Mouse (Mus musculus): ENCODE measurements around the gene Pde12. TPM values are rescaled to one million over a fixed set of nuclear protein-coding genes. Genes with fewer than 3 reads are reported as not detected.

The Pde12 gene
- polyA plus RNA-seq, 1 experiment from 2014 or later = 12.4 TPM

- Histone ChIP-seq H3K36me3 (replicated peaks; ENCODE audit: control insufficient read depth, insufficient read depth, low read depth, low read length) (peaks cover 3% of the 10 kb centered on the region; the same call in 1 of the 2 replicates), H3K4me2 (ENCODE audit: low read depth, low read length) (no peak overlapping the region), H3K27me3 (ENCODE audit: control insufficient read depth, insufficient read depth, low read length) (no peaks in the 10 kb centered on the region), H3K9ac (replicated peaks; ENCODE audit: low read length) (no peak overlapping the region), H3K9me3 (replicated peaks; ENCODE audit: control insufficient read depth, low read length) (no peaks in the 10 kb centered on the region), H3K4me1 (ENCODE audit: control insufficient read depth, insufficient read depth, low read length) (no peaks in the 10 kb centered on the region), H3K4me3 (ENCODE audit: low read depth, low read length) (no peak overlapping the region), H3K27ac (replicated peaks; ENCODE audit: low read depth, low read length) (no peak overlapping the region)
- no peak for DNase-seq (ENCODE audit: low spot score)
- ATAC-seq (replicated peaks; ENCODE audit: insufficient number of reproducible peaks, low FRiP score, low TSS enrichment, low read depth) = no peak
- 91% methylated on average over 3 of the region's 3 CpGs for WGBS
Observed at GRCm38 (mm10) chr14:26662016-26662415, 7.7 kb downstream of the Pde12 start.

GRCm38 (mm10) chr14:26660233-26660632, 9.4 kb downstream of the Pde12 start:
- Histone ChIP-seq H3K4me3 (ENCODE audit: low read depth, low read length) (no peak overlapping the region), H3K36me3 (replicated peaks; ENCODE audit: control insufficient read depth, insufficient read depth, low read depth, low read length) (peaks cover 3% of the 10 kb centered on the region; the same call in 1 of the 2 replicates), H3K9ac (replicated peaks; ENCODE audit: low read length) (no peak overlapping the region), H3K9me3 (replicated peaks; ENCODE audit: control insufficient read depth, low read length) (no peaks in the 10 kb centered on the region), H3K4me2 (ENCODE audit: low read depth, low read length) (no peak overlapping the region), H3K27me3 (ENCODE audit: control insufficient read depth, insufficient read depth, low read length) (no peaks in the 10 kb centered on the region), H3K27ac (replicated peaks; ENCODE audit: low read depth, low read length) (no peak overlapping the region), H3K4me1 (ENCODE audit: control insufficient read depth, insufficient read depth, low read length) (no peaks in the 10 kb centered on the region)
- DNase-seq (ENCODE audit: low spot score) = no peak
- WGBS = 100% methylated on average over 1 of the region's 1 CpGs
- no peak for ATAC-seq (replicated peaks; ENCODE audit: insufficient number of reproducible peaks, low FRiP score, low TSS enrichment, low read depth)

GRCm38 (mm10) chr14:26658178-26658577, 11.5 kb downstream of the Pde12 start:
- no peak overlapping the region for H3K4me2 ChIP-seq (ENCODE audit: low read depth, low read length)
- no peaks in the 10 kb centered on the region for H3K9me3 ChIP-seq (replicated peaks; ENCODE audit: control insufficient read depth, low read length)
- no peaks in the 10 kb centered on the region for H3K4me1 ChIP-seq (ENCODE audit: control insufficient read depth, insufficient read depth, low read length)
- no peak overlapping the region for H3K27ac ChIP-seq (replicated peaks; ENCODE audit: low read depth, low read length)
- H3K36me3 ChIP-seq (replicated peaks; ENCODE audit: control insufficient read depth, insufficient read depth, low read depth, low read length) = peaks cover 3% of the 10 kb centered on the region
- H3K27me3 ChIP-seq (ENCODE audit: control insufficient read depth, insufficient read depth, low read length) = no peaks in the 10 kb centered on the region
- no peak for ATAC-seq (replicated peaks; ENCODE audit: insufficient number of reproducible peaks, low FRiP score, low TSS enrichment, low read depth)
- DNase-seq (ENCODE audit: low spot score) = no peak
- no peak overlapping the region for H3K9ac ChIP-seq (replicated peaks; ENCODE audit: low read length)
- no peak overlapping the region for H3K4me3 ChIP-seq (ENCODE audit: low read depth, low read length)

- H3K4me2 ChIP-seq (ENCODE audit: low read depth, low read length) = no peak overlapping the region
- no peak overlapping the region for H3K27ac ChIP-seq (replicated peaks; ENCODE audit: low read depth, low read length)
- H3K4me3 ChIP-seq (ENCODE audit: low read depth, low read length) = no peak overlapping the region
- H3K9me3 ChIP-seq (replicated peaks; ENCODE audit: control insufficient read depth, low read length) = no peaks in the 10 kb centered on the region
- H3K4me1 ChIP-seq (ENCODE audit: control insufficient read depth, insufficient read depth, low read length) = no peaks in the 10 kb centered on the region
- no peak overlapping the region for H3K9ac ChIP-seq (replicated peaks; ENCODE audit: low read length)
- no peaks in the 10 kb centered on the region for H3K27me3 ChIP-seq (ENCODE audit: control insufficient read depth, insufficient read depth, low read length)
- no peak for ATAC-seq (replicated peaks; ENCODE audit: insufficient number of reproducible peaks, low FRiP score, low TSS enrichment, low read depth)
- H3K36me3 ChIP-seq (replicated peaks; ENCODE audit: control insufficient read depth, insufficient read depth, low read depth, low read length) = peaks cover 6% of the 10 kb centered on the region
- DNase-seq (ENCODE audit: low spot score) = peak; percentile 29
Observed at GRCm38 (mm10) chr14:26651901-26652300, 17.8 kb downstream of the Pde12 start.

GRCm38 (mm10) chr14:26647811-26648210, 21.9 kb downstream of the Pde12 start:
- 88% methylated on average over 2 of the region's 2 CpGs for WGBS
- no peak overlapping the region for H3K4me3 ChIP-seq (ENCODE audit: low read depth, low read length)
- H3K27me3 ChIP-seq (ENCODE audit: control insufficient read depth, insufficient read depth, low read length) = no peaks in the 10 kb centered on the region
- H3K9me3 ChIP-seq (replicated peaks; ENCODE audit: control insufficient read depth, low read length) = no peaks in the 10 kb centered on the region
- no peak overlapping the region for H3K27ac ChIP-seq (replicated peaks; ENCODE audit: low read depth, low read length)
- no peak overlapping the region for H3K9ac ChIP-seq (replicated peaks; ENCODE audit: low read length)
- no peak overlapping the region for H3K4me2 ChIP-seq (ENCODE audit: low read depth, low read length)
- no peaks in the 10 kb centered on the region for H3K4me1 ChIP-seq (ENCODE audit: control insufficient read depth, insufficient read depth, low read length)
- ATAC-seq (replicated peaks; ENCODE audit: insufficient number of reproducible peaks, low FRiP score, low TSS enrichment, low read depth) (no peak), DNase-seq (ENCODE audit: low spot score) (no peak)
- H3K36me3 ChIP-seq (replicated peaks; ENCODE audit: control insufficient read depth, insufficient read depth, low read depth, low read length) = peaks cover 3% of the 10 kb centered on the region

- Histone ChIP-seq H3K4me1 (ENCODE audit: control insufficient read depth, insufficient read depth, low read length) (no peaks in the 10 kb centered on the region), H3K9me3 (replicated peaks; ENCODE audit: control insufficient read depth, low read length) (no peaks in the 10 kb centered on the region), H3K4me2 (ENCODE audit: low read depth, low read length) (no peak overlapping the region), H3K36me3 (replicated peaks; ENCODE audit: control insufficient read depth, insufficient read depth, low read depth, low read length) (no peaks in the 10 kb centered on the region), H3K9ac (replicated peaks; ENCODE audit: low read length) (no peak overlapping the region), H3K4me3 (ENCODE audit: low read depth, low read length) (no peak overlapping the region), H3K27me3 (ENCODE audit: control insufficient read depth, insufficient read depth, low read length) (no peaks in the 10 kb centered on the region), H3K27ac (replicated peaks; ENCODE audit: low read depth, low read length) (no peak overlapping the region)
- WGBS = 75% methylated on average over 5 of the region's 5 CpGs
- DNase-seq (ENCODE audit: low spot score) (no peak), ATAC-seq (replicated peaks; ENCODE audit: insufficient number of reproducible peaks, low FRiP score, low TSS enrichment, low read depth) (no peak)
Observed at GRCm38 (mm10) chr14:26645989-26646650, 23.6 kb downstream of the Pde12 start.

GRCm38 (mm10) chr14:26643006-26643624, 26.6 kb downstream of the Pde12 start:
- DNase-seq (ENCODE audit: low spot score) (no peak), ATAC-seq (replicated peaks; ENCODE audit: insufficient number of reproducible peaks, low FRiP score, low TSS enrichment, low read depth) (no peak)
- H3K9me3 ChIP-seq (replicated peaks; ENCODE audit: control insufficient read depth, low read length) = no peaks in the 10 kb centered on the region
- no peaks in the 10 kb centered on the region for H3K4me1 ChIP-seq (ENCODE audit: control insufficient read depth, insufficient read depth, low read length)
- no peaks in the 10 kb centered on the region for H3K36me3 ChIP-seq (replicated peaks; ENCODE audit: control insufficient read depth, insufficient read depth, low read depth, low read length)
- H3K27me3 ChIP-seq (ENCODE audit: control insufficient read depth, insufficient read depth, low read length) = no peaks in the 10 kb centered on the region
- 82% methylated on average over 3 of the region's 3 CpGs for WGBS
- H3K4me3 ChIP-seq (ENCODE audit: low read depth, low read length) = no peak overlapping the region
- H3K4me2 ChIP-seq (ENCODE audit: low read depth, low read length) = no peak overlapping the region
- H3K9ac ChIP-seq (replicated peaks; ENCODE audit: low read length) = no peak overlapping the region
- no peak overlapping the region for H3K27ac ChIP-seq (replicated peaks; ENCODE audit: low read depth, low read length)

GRCm38 (mm10) chr14:26639961-26640360, 29.7 kb downstream of the Pde12 start:
- no peak overlapping the region for H3K27ac ChIP-seq (replicated peaks; ENCODE audit: low read depth, low read length)
- ATAC-seq (replicated peaks; ENCODE audit: insufficient number of reproducible peaks, low FRiP score, low TSS enrichment, low read depth) = no peak
- H3K27me3 ChIP-seq (ENCODE audit: control insufficient read depth, insufficient read depth, low read length) = no peaks in the 10 kb centered on the region
- WGBS = 64% methylated on average over 2 of the region's 2 CpGs
- H3K9ac ChIP-seq (replicated peaks; ENCODE audit: low read length) = no peak overlapping the region
- H3K4me3 ChIP-seq (ENCODE audit: low read depth, low read length) = peak overlapping the region; percentile 95
- no peaks in the 10 kb centered on the region for H3K36me3 ChIP-seq (replicated peaks; ENCODE audit: control insufficient read depth, insufficient read depth, low read depth, low read length)
- peak; percentile 18 for DNase-seq (ENCODE audit: low spot score)
- H3K9me3 ChIP-seq (replicated peaks; ENCODE audit: control insufficient read depth, low read length) = no peaks in the 10 kb centered on the region
- no peaks in the 10 kb centered on the region for H3K4me1 ChIP-seq (ENCODE audit: control insufficient read depth, insufficient read depth, low read length)
- peak overlapping the region; percentile 55 for H3K4me2 ChIP-seq (ENCODE audit: low read depth, low read length)
